In genomic region chr6:87063586-87063985, GRCm38 (mm10) we compare ENCODE assay signal across 43 mouse cellular contexts. TPM values are rescaled to one million over a fixed set of nuclear protein-coding genes. Genes with fewer than 3 reads are reported as not detected.
"Had no signal": no experiment of that assay in that cellular context is flagged by ENCODE, and none has a peak within 500 bp of the region (broad histone marks: within the 10 kb centered on the region; RNA-seq: fewer than 3 reads in every experiment).

No protein-coding gene starts in this region.

- H3K4me1 ChIP-seq: heart, embryonic 15.5 days; hindbrain, embryonic 10.5 days; hindbrain, embryonic 12.5 days; hindbrain, embryonic 13.5 days; hindbrain, embryonic 15.5 days; intestine, embryonic 15.5 days; kidney, embryonic 15.5 days had no signal

- H3K4me3 ChIP-seq: heart, embryonic 10.5 days; heart, embryonic 12.5 days; heart, embryonic 13.5 days; heart, embryonic 15.5 days; hindbrain, embryonic 10.5 days; hindbrain, embryonic 12.5 days; hindbrain, embryonic 13.5 days; hindbrain, embryonic 15.5 days; intestine, embryonic 15.5 days; kidney, embryonic 15.5 days; layer of hippocampus, adult 2 months; left cerebral cortex, adult 2 months had no signal

- ATAC-seq: hindbrain, embryonic 16.5 days; hindbrain, postnatal 0 days; inflammation-experienced regulatory T-cells, adult 6 months; intestine, embryonic 15.5 days; intestine, embryonic 16.5 days; intestine, postnatal 0 days had no signal

- H3K27ac ChIP-seq: heart, embryonic 10.5 days; heart, embryonic 13.5 days; heart, embryonic 15.5 days; hindbrain, embryonic 10.5 days; hindbrain, embryonic 12.5 days; hindbrain, embryonic 13.5 days; hindbrain, embryonic 14.5 days; hindbrain, embryonic 15.5 days; hindbrain, postnatal 0 days; intestine, embryonic 15.5 days; kidney, embryonic 15.5 days; kidney, postnatal 0 days; layer of hippocampus, adult 2 months; left cerebral cortex, adult 2 months had no signal

- H3K9me3 ChIP-seq: heart, embryonic 10.5 days; heart, embryonic 12.5 days; heart, embryonic 13.5 days; heart, embryonic 15.5 days; hindbrain, embryonic 10.5 days; hindbrain, embryonic 12.5 days; hindbrain, embryonic 13.5 days; hindbrain, embryonic 15.5 days; intestine, embryonic 15.5 days; kidney, embryonic 15.5 days had no signal

- DNase-seq: heart, postnatal 10 days; heart, postnatal 14 days; heart, postnatal 4 days; kidney, adult 11 months; kidney, adult 18-20 months; kidney, adult 2 months; kidney, adult 8-10 months; kidney, adult 9 months; kidney, postnatal 10 days; kidney, postnatal 14 days; kidney, postnatal 25 days; kidney, postnatal 36 days; kidney, postnatal 4 days; layer of hippocampus, adult 9-11 months; layer of hippocampus, postnatal 36 days had no signal

- H3K4me2 ChIP-seq: heart, embryonic 11.5 days; heart, embryonic 12.5 days; heart, embryonic 13.5 days; heart, embryonic 15.5 days; hindbrain, embryonic 12.5 days; hindbrain, embryonic 13.5 days; hindbrain, embryonic 14.5 days; hindbrain, embryonic 15.5 days; intestine, embryonic 15.5 days; kidney, embryonic 15.5 days had no signal

- H3K9ac ChIP-seq: heart, embryonic 12.5 days; heart, embryonic 13.5 days; heart, embryonic 15.5 days; hindbrain, embryonic 12.5 days; hindbrain, embryonic 13.5 days; hindbrain, embryonic 14.5 days; hindbrain, embryonic 15.5 days; intestine, embryonic 15.5 days; kidney, embryonic 15.5 days had no signal

- H3K27me3 ChIP-seq: heart, embryonic 12.5 days; heart, embryonic 13.5 days; heart, embryonic 15.5 days; hindbrain, embryonic 12.5 days; hindbrain, embryonic 13.5 days; hindbrain, embryonic 15.5 days; intestine, embryonic 15.5 days; kidney, embryonic 15.5 days had no signal

RNA-seq across cellular contexts. Expression of gene D6Ertd527e, which starts 41.0 kb away (rescaled TPM):
- total RNA-seq: heart, postnatal 10 days; heart, postnatal 14 days; heart, postnatal 4 days; hematopoietic stem cell, adult 5-6 weeks; layer of hippocampus, adult 18-20 months; layer of hippocampus, adult 2 months; layer of hippocampus, adult 8-10 months; layer of hippocampus, postnatal 10 days; layer of hippocampus, postnatal 14 days; layer of hippocampus, postnatal 25 days; layer of hippocampus, postnatal 36 days; left cerebral cortex, adult 18-20 months; left cerebral cortex, adult 2 months had no signal
- polyA plus RNA-seq: heart, embryonic 10.5 days; hindbrain, embryonic 11.5 days had no signal
